Mouse (Mus musculus) ES-E14 (cell line): Measurements from ENCODE around the gene Vbp1.

ENCODE experiments used
- HCFC1 ChIP-seq: IDR thresholded peaks from 2 replicates; pipeline ENCODE4 v1.6.1; 2012; ENCODE audit warnings: low read length, inconsistent platforms, borderline replicate concordance; ENCODE audit not compliant: insufficient read depth
- MAFK ChIP-seq: IDR thresholded peaks from 2 replicates; pipeline ENCODE4 v1.6.1; 2014; ENCODE audit warnings: mild to moderate bottlenecking, low read depth, low read length, inconsistent platforms; ENCODE audit not compliant: insufficient read depth

DNA sequence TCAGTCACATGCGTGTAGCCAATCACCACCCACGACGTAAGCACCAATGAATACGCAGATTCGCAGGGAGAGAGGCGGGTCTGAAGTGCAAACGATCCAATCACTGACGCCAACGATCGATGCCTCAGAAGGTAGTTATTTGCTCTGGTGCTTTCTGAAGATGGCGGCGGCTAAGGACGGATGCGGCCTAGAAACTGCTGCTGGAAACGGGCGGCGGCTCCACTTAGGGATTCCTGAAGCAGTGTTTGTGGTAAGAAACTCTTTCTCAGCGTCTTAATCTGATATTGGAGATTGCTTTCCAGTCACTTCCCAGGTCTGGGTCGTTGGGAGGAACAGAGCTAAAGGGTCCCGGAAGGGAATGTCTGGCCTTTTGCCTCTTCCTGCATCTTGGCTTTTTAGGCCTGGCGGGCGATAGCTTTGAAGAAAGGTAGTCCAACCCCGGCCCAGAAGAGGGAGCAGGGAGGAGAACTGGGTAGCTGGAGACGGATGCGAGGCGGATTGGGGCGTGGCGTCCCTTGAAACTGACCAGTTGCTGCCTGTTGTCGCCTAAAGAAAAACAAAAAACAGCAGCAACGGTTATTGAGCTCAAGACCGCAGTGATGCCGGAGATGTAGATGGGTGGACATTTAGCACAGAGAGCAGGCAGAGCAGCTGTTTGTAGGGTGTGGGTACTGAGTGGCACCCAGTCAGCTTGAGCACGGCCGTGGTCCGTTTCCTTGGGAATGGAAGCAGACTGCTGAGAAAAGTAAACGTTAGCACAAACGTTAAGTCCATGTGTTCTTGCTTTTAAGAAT is at the start of gene Vbp1:
- TF ChIP-seq HCFC1 (no peak), MAFK (no peak)
